Mouse (Mus musculus) myocyte (in vitro differentiated cells): ENCODE measurements around the gene Snrpc. TPM values are rescaled to one million over a fixed set of nuclear protein-coding genes. Genes with fewer than 3 reads are reported as not detected.
A peak's percentile ranks its signal among the peaks of the same experiment; 100 is the strongest.

Experiments used
- H3K27me3 ChIP-seq: one replicate; pipeline ENCODE4 v1.6.1; 2011; ENCODE audit not compliant: control insufficient read depth, insufficient read depth, insufficient read length
- H3K36me3 ChIP-seq: one replicate; pipeline ENCODE4 v1.6.1; 2011; ENCODE audit not compliant: control insufficient read depth, insufficient read depth
- H3K4me2 ChIP-seq: one replicate; pipeline ENCODE4 v1.6.1; 2011; ENCODE audit warnings: low read depth, control low read depth
- H3K4me3 ChIP-seq: one replicate; pipeline ENCODE4 v1.5.1; 2011; ENCODE audit warnings: mild to moderate bottlenecking, control low read depth, moderate library complexity
- H3K79me2 ChIP-seq: one replicate; pipeline ENCODE4 v1.6.1; 2011; ENCODE audit not compliant: control insufficient read depth, insufficient read depth
- H3ac ChIP-seq: one replicate; pipeline ENCODE4 v1.6.1; 2011; ENCODE audit not compliant: control insufficient read depth, insufficient read length
- CEBPB ChIP-seq: IDR thresholded peaks from 2 replicates; pipeline ENCODE4 v1.6.1; 2011; ENCODE audit warnings: mild to moderate bottlenecking, moderate library complexity; ENCODE audit not compliant: poor library complexity, insufficient read depth, severe bottlenecking
- E2F4 ChIP-seq: IDR thresholded peaks from one replicate; pipeline ENCODE4 v1.6.1; 2011; ENCODE audit warnings: mild to moderate bottlenecking, control low read depth, moderate library complexity; ENCODE audit not compliant: insufficient read depth
- MAX ChIP-seq: IDR thresholded peaks from one replicate; pipeline ENCODE4 v1.6.1; 2011; ENCODE audit warnings: low read depth, mild to moderate bottlenecking, control low read depth
- MYOD1 ChIP-seq, 3 experiments: IDR thresholded peaks; one replicate each; pipeline ENCODE4 v1.6.1; 2011; ENCODE audit warnings: control low read depth in 2 of 3, low read depth in 2 of 3, mild to moderate bottlenecking in 2 of 3, moderate library complexity in 1 of 3; ENCODE audit not compliant: insufficient read length in 2 of 3, control insufficient read depth in 1 of 3
- MYOG ChIP-seq, 3 experiments: IDR thresholded peaks; one replicate each; pipeline ENCODE4 v1.6.1; 2011; ENCODE audit warnings: control low read depth in 2 of 3, low read depth in 2 of 3, mild to moderate bottlenecking in 2 of 3; ENCODE audit not compliant: insufficient read length in 2 of 3, control insufficient read depth in 1 of 3, insufficient read depth in 1 of 3
- POLR2A ChIP-seq: IDR thresholded peaks from one replicate; pipeline ENCODE4 v1.6.1; 2011; ENCODE audit warnings: low read depth, mild to moderate bottlenecking, control low read depth, moderate library complexity; ENCODE audit not compliant: insufficient read length
- POLR2AphosphoS2 ChIP-seq: IDR thresholded peaks from one replicate; pipeline ENCODE4 v1.6.1; 2011; ENCODE audit warnings: low read depth, control low read depth; ENCODE audit not compliant: insufficient read length
- REST ChIP-seq: IDR thresholded peaks from one replicate; pipeline ENCODE4 v1.6.1; 2011; ENCODE audit warnings: mild to moderate bottlenecking, control low read depth, moderate library complexity; ENCODE audit not compliant: insufficient read depth, insufficient read length
- SRF ChIP-seq: IDR thresholded peaks from one replicate; pipeline ENCODE4 v1.6.1; 2011; ENCODE audit warnings: low read depth; ENCODE audit not compliant: control insufficient read depth, insufficient read length
- TCF12 ChIP-seq: IDR thresholded peaks from one replicate; pipeline ENCODE4 v1.6.1; 2011; ENCODE audit warnings: mild to moderate bottlenecking, control low read depth; ENCODE audit not compliant: poor library complexity, insufficient read depth, severe bottlenecking
- TCF3 ChIP-seq: IDR thresholded peaks from one replicate; pipeline ENCODE4 v1.6.1; 2011; ENCODE audit warnings: low read depth, control low read depth; ENCODE audit not compliant: insufficient read length
- USF1 ChIP-seq: IDR thresholded peaks from one replicate; pipeline ENCODE4 v1.6.1; 2011; ENCODE audit warnings: low read depth, mild to moderate bottlenecking, control low read depth, moderate library complexity
- polyA plus RNA-seq: library from polyadenylated mRNA; unstranded; fragments of >200 nt; fragmentation: generic; extraction: Trizol; gene quantifications from one replicate; pipeline ENCODE4 v1.2.1, GENCODE M21; 2012; ENCODE audit warnings: missing spikeins

Snrpc gene
- polyA plus RNA-seq, 1 experiment = 251 TPM

DNA sequence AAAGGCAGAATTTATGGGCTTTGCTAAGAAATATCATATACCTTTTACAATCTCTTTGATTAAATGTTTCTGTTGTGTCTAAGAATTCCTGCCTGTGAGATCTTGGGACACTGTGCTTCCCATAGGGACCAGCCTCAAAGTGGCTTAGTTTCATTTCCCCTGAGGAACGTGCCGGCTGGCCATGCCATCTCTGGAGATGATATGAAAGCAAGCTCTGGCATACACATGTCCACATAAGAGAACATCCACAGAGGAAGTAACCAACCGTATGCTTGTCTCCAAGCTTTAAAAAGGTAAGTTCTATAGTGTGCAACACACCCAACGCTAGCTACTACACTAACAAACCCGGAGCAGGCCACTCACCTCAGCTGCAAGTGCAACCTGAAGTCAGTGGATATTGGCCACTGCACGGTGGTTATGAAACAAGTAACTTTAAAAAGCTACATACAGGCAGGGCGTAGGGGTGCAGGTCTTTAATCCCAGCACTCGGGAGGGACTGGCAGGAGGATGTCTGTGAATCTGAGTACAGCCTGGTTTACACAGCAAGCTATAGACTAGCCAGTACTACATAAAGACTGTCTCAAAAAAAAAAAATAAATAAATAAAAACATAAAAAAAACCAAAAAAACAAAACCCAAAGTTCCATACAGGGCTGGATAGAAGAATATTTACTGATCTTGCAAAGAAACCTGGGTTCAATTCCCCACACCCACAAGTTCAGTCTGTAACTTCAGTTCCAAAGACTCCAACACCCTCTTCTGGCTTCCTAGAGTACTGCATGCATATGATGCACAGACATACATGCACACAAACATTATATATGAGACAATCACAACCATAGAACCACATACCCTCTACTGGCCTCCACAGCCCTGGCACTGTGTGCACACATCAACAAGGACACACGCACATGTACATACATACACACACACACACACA lies 37.0 kb upstream of the Snrpc start:
- no peak overlapping the region for H3ac ChIP-seq
- no peaks in the 10 kb centered on the region for H3K36me3 ChIP-seq
- peaks cover 96% of the 10 kb centered on the region for H3K79me2 ChIP-seq
- no peaks in the 10 kb centered on the region for H3K27me3 ChIP-seq
- no peak overlapping the region for H3K4me3 ChIP-seq
- no peak for TF ChIP-seq CEBPB
- TF ChIP-seq POLR2AphosphoS2 = no peak
- no peak for TF ChIP-seq MYOG (IDR thresholded peaks at IDR 0.05; ENCODE audit: control insufficient read depth in 1 of 3, insufficient read depth in 1 of 3, insufficient read length in 2 of 3, low read depth in 2 of 3)
- no peak for TF ChIP-seq REST
- TF ChIP-seq MAX = no peak
- no peak for TF ChIP-seq TCF3
- no peak for TF ChIP-seq MYOD1 (IDR thresholded peaks at IDR 0.05; ENCODE audit: control insufficient read depth in 1 of 3, insufficient read length in 2 of 3, low read depth in 2 of 3)
- TF ChIP-seq POLR2A = no peak
- TF ChIP-seq TCF12 = no peak
- H3K4me2 ChIP-seq = peak overlapping the region; percentile 79

- TF ChIP-seq POLR2AphosphoS2 (no peak), REST (no peak), MYOG (IDR thresholded peaks at IDR 0.05; ENCODE audit: control insufficient read depth in 1 of 3, insufficient read depth in 1 of 3, insufficient read length in 2 of 3, low read depth in 2 of 3) (no peak), POLR2A (no peak), MAX (no peak), CEBPB (no peak), TCF3 (no peak), SRF (no peak), TCF12 (no peak), USF1 (no peak), E2F4 (no peak), MYOD1 (IDR thresholded peaks at IDR 0.05; ENCODE audit: control insufficient read depth in 1 of 3, insufficient read length in 2 of 3, low read depth in 2 of 3) (no peak)
- Histone ChIP-seq H3ac (no peak overlapping the region), H3K4me2 (no peak overlapping the region), H3K79me2 (peaks cover 96% of the 10 kb centered on the region), H3K4me3 (no peak overlapping the region), H3K27me3 (no peaks in the 10 kb centered on the region), H3K36me3 (no peaks in the 10 kb centered on the region)
These were observed 34.2 kb upstream of the Snrpc start for GRCm38 (mm10) chr17:27803752-27804151.

DNA sequence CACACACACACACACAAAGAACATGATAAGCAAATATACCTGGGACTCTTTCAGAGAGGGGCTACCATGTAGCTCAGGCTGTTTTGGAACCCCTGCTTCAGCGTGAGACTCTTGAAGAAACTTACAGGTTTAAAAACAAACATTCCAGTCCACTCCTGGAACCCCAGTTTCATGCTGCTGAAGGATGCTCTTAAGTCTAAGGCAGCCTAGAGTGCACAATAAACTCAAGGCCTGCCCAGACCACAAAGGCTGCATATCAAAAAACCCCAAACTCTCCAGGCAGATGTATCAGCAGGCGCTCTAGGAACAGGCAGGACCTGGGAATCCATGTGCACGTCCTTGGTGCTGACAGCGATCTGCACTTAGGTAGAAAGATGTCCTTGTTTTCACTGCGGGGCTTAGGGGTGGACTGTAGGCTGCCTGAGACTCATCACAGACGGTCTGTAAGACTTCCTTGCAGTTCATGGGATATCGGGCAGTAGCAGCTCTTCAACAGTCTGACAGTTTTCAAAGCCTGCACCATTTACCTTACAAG lies 33.7 kb upstream of the Snrpc start:
- peaks cover 95% of the 10 kb centered on the region for H3K79me2 ChIP-seq
- H3K4me3 ChIP-seq = no peak overlapping the region
- H3K27me3 ChIP-seq = no peaks in the 10 kb centered on the region
- no peak overlapping the region for H3K4me2 ChIP-seq
- no peak for TF ChIP-seq REST
- TF ChIP-seq CEBPB = no peak
- TF ChIP-seq TCF3 = no peak
- no peaks in the 10 kb centered on the region for H3K36me3 ChIP-seq
- no peak overlapping the region for H3ac ChIP-seq

DNA sequence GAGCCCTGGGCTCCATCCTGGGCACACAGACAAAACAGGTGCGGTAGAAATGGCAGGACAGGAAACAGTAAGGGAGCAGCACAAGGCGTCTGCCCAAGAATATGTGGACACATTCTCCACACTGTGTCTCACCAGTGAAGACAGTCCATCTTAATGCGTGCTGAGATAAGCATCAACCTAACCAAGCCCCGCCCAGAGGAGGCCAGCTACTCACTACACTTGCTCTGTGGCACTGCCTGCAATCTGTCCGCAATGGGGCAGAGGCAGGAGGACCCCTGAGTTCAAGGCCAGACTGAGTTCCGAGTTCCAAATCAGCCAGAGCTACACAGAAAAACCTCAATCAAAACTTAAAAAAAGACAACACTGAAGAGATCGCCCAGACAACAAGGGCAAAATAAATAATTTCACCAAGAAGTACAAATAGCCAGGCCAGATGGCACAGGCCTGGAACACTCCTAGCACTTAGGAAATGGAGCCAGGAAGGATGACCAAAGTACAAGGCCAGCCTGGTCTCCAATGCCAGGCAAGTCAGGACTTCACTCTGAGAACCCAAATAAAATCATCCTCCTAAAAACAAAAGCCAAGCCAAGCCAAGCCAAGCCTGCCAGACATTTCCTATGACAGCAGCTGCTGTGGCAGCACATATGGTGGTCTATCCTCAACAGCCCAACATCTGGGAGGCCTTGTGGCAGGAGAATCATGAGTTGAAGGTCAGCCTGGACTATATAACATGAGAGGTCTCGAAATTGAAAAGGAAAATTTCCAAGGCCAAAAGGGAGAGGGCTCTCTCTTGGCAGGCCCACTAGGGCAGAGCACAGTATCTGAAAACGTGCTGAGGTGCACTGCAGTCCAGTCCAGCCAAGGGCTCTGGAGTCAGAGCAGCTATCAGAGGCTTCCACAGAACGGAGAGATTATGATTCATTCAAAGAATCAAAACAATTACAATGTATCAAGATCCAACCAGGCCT lies 32.9 kb upstream of the Snrpc start:
- Histone ChIP-seq H3K4me3 (no peak overlapping the region), H3K27me3 (no peaks in the 10 kb centered on the region), H3K79me2 (peaks cover 96% of the 10 kb centered on the region), H3K36me3 (no peaks in the 10 kb centered on the region), H3ac (no peak overlapping the region), H3K4me2 (no peak overlapping the region)
- TF ChIP-seq TCF3 = no peak
- no peak for TF ChIP-seq TCF12
- TF ChIP-seq USF1 = no peak
- no peak for TF ChIP-seq MYOG (IDR thresholded peaks at IDR 0.05; ENCODE audit: control insufficient read depth in 1 of 3, insufficient read depth in 1 of 3, insufficient read length in 2 of 3, low read depth in 2 of 3)
- no peak for TF ChIP-seq POLR2A
- no peak for TF ChIP-seq MYOD1 (IDR thresholded peaks at IDR 0.05; ENCODE audit: control insufficient read depth in 1 of 3, insufficient read length in 2 of 3, low read depth in 2 of 3)
- TF ChIP-seq CEBPB = no peak
